Mouse (Mus musculus) erythroblast, adult 5-6 weeks (primary cell): ENCODE measurements at regions not wholly inside any gene's neighbourhood (a gene's known extent, or its start where the extent isn't known, plus 50 kb on each side); places are given as distances from the start of the nearest gene placed in this dataset.
"Not testable (repeated sequence)": the region's sequence is repeated elsewhere in the genome, so short reads cannot be mapped to it uniquely, and the experiment has no call there.

ENCODE experiments used
- ATAC-seq: replicated peaks from 2 replicates; pipeline ENCODE4 v1.8.0; 2016; ENCODE audit warnings: moderate number of reproducible peaks, mild to moderate bottlenecking, moderate TSS enrichment, inconsistent platforms; ENCODE audit not compliant: poor library complexity, low FRiP score, severe bottlenecking

GRCm38 (mm10) chr15:37110462-37110861 lies 102.9 kb upstream of the Zfp706 start:
- no peak for ATAC-seq

DNA sequence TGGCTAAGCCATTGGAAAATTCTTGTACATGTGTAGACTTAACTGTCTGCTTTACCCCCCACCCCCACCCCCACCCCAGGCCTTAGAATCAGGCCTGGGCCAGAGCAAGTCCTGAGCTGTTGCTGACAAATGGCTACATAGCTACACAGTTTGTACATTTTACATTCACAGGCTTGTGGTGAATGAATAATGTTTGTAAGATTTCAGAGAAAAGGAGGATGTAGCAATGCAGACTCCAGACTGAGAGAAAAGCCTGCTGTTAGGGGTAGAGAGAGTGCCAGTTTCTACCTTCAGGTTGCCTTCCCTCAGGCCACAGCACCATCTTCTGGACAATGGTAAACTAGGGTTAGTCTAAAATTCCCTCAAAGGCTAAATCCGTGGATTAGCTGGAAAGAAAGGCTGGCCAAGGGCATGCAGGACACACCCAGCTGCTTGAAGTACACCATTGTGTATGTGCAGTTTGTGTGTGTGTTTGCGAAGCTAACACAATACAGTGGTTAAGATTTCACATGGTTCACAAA lies 94.5 kb upstream of the Zfp706 start:
- ATAC-seq = no peak

- ATAC-seq = no peak
Measured at GRCm38 (mm10) chr15:37101419-37101818, 93.8 kb upstream of the Zfp706 start.

GRCm38 (mm10) chr15:37100767-37101288 lies 93.3 kb upstream of the Zfp706 start:
- ATAC-seq = no peak

GRCm38 (mm10) chr15:37099927-37100766 lies 92.6 kb upstream of the Zfp706 start:
- peak; percentile 90 for ATAC-seq

- no peak for ATAC-seq
Measured at GRCm38 (mm10) chr15:37099176-37099575, 91.6 kb upstream of the Zfp706 start.

GRCm38 (mm10) chr15:37097426-37097825 lies 89.9 kb upstream of the Zfp706 start:
- ATAC-seq = no peak

- not testable (repeated sequence) for ATAC-seq
Measured at GRCm38 (mm10) chr15:37091171-37091570, 83.6 kb upstream of the Zfp706 start.

GRCm38 (mm10) chr15:37083726-37084125 lies 76.2 kb upstream of the Zfp706 start:
- ATAC-seq = no peak

- no peak for ATAC-seq
Measured at GRCm38 (mm10) chr15:37081836-37082235, 74.3 kb upstream of the Zfp706 start.

- no peak for ATAC-seq
Measured at GRCm38 (mm10) chr15:37080931-37081330, 73.4 kb upstream of the Zfp706 start.

GRCm38 (mm10) chr15:37080395-37080794 lies 72.8 kb upstream of the Zfp706 start:
- ATAC-seq = no peak

- ATAC-seq = not testable (repeated sequence)
Measured at GRCm38 (mm10) chr15:37074207-37074606, 66.6 kb upstream of the Zfp706 start.

GRCm38 (mm10) chr15:37072202-37072862 lies 64.8 kb upstream of the Zfp706 start:
- no peak for ATAC-seq

DNA sequence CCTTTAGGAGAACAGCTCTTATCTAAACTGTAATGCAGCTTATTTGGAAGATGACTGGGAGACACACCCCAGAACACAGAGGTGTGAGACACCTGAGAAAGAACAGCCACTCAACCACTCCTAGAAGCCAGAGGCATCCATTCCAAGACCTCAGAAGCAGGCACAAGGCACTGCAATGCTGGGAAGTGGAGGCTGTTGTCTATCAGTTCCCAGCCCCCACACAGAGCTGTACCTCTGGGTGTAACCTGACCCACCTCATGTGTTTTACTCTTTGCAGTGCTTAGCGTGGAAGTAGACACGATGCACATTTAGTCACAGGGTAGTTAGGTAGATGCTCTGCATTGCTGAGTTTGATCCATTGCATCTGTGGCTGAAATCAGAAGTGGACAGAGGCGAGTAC lies 62.6 kb upstream of the Zfp706 start:
- ATAC-seq = no peak

GRCm38 (mm10) chr15:37067326-37067725 lies 59.8 kb upstream of the Zfp706 start:
- ATAC-seq = no peak

DNA sequence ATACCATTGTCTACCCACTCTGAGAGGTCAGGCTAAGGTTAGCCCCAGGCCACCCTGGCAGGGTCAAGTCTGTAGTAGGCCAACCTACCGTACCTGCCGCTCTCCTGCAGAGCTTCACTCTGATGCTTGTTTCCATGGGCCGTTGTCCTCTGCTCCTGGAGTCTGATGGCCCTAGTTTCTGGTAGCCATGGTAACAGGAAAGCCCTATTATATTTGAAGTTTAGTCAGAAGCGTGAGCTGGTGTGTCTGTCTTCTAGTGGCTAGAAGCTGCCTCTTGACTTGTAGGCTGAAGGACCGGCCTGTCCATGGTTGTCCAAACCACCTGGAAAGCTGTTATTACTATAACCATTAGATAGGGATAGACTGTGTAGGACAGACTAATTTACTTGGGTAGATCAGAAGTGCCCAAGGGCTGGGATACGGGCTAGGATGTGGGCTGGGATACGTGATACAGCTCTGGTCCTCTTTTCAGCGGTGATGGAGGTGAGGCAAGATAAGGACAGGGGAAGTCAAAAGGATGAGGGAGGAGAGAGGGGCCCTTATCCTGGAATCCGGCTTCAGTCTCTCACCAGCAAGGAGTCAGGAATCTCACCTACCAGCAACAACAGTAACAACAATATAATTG lies 58.5 kb upstream of the Zfp706 start:
- ATAC-seq = no peak

DNA sequence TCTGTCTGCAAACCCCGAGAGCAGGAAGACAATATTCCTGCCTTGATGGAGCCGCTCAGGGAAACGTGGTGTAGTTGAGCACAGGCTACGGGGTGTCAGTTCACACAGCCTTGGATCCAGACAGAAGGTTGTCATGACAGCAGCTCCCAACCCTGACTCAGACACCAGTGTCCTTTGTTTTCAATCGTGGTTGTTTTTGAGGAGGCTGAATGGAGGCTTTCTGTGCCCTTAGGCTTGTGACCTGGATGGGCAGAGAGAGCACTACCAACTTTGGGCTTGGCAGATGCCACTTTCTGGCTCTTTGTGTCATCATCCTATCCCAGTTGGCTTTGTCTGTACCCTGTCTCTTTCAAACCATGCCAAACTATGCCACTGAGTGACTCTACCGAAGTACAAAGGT lies 57.8 kb upstream of the Zfp706 start:
- ATAC-seq = no peak

GRCm38 (mm10) chr15:37063781-37064383 lies 56.3 kb upstream of the Zfp706 start:
- no peak for ATAC-seq

GRCm38 (mm10) chr15:37062585-37062984 lies 55.0 kb upstream of the Zfp706 start:
- ATAC-seq = no peak
